Mouse (Mus musculus): Measurements from ENCODE around the gene Tead2. TPM values are rescaled to one million over a fixed set of nuclear protein-coding genes. Genes with fewer than 3 reads are reported as not detected.
A peak's percentile ranks its signal among the peaks of the same experiment; 100 is the strongest.

Tead2 gene
- 0.07 TPM in 1 of 2 replicates, not detected in the other for total RNA-seq (2015)
- not detected in 2 replicates for total RNA-seq (2017)

GRCm38 (mm10) chr7:45215673-45216441, at the start of gene Tead2:
TSS of gene Tead2 (plus strand) at chr7:45215753.
- ATAC-seq (ENCODE audit: poor library complexity, severe bottlenecking) = no peak

GRCm38 (mm10) chr7:45166950-45167401, 48.6 kb upstream of the Tead2 start:
- no peak for ATAC-seq (ENCODE audit: poor library complexity, severe bottlenecking)

GRCm38 (mm10) chr7:45167761-45168445, 47.6 kb upstream of the Tead2 start:
- ATAC-seq (ENCODE audit: poor library complexity, severe bottlenecking) = no peak

GRCm38 (mm10) chr7:45168656-45169055, 46.9 kb upstream of the Tead2 start:
- no peak for ATAC-seq (ENCODE audit: poor library complexity, severe bottlenecking)

GRCm38 (mm10) chr7:45169495-45169894, 46.1 kb upstream of the Tead2 start:
- no peak for ATAC-seq (ENCODE audit: poor library complexity, severe bottlenecking)

GRCm38 (mm10) chr7:45172974-45173373, 42.6 kb upstream of the Tead2 start:
- ATAC-seq (ENCODE audit: poor library complexity, severe bottlenecking) = peak; percentile 48

- 0 out of 2 replicates have a peak, but pooled peaks have one; percentile 31 for ATAC-seq (ENCODE audit: poor library complexity, severe bottlenecking)
These were observed 41.8 kb upstream of the Tead2 start for GRCm38 (mm10) chr7:45173772-45174171.

GRCm38 (mm10) chr7:45174567-45175280, 40.8 kb upstream of the Tead2 start:
- ATAC-seq (ENCODE audit: poor library complexity, severe bottlenecking) = 0 out of 2 replicates have a peak, but pooled peaks have one; percentile 4

GRCm38 (mm10) chr7:45175398-45175797, 40.2 kb upstream of the Tead2 start:
- no peak for ATAC-seq (ENCODE audit: poor library complexity, severe bottlenecking)

- ATAC-seq (ENCODE audit: poor library complexity, severe bottlenecking) = no peak
These were observed 39.6 kb upstream of the Tead2 start for GRCm38 (mm10) chr7:45175929-45176328.

- no peak for ATAC-seq (ENCODE audit: poor library complexity, severe bottlenecking)
These were observed 39.2 kb upstream of the Tead2 start for GRCm38 (mm10) chr7:45176356-45176755.

- no peak for ATAC-seq (ENCODE audit: poor library complexity, severe bottlenecking)
These were observed 37.0 kb upstream of the Tead2 start for GRCm38 (mm10) chr7:45178550-45178949.

- ATAC-seq (ENCODE audit: poor library complexity, severe bottlenecking) = no peak
These were observed 36.1 kb upstream of the Tead2 start, which contains the start of gene Gfy for GRCm38 (mm10) chr7:45179469-45179868. TSS of gene Gfy (minus strand) at chr7:45179569.

GRCm38 (mm10) chr7:45180896-45181477, 34.6 kb upstream of the Tead2 start, which contains the start of gene Pth2:
TSS of gene Pth2 (plus strand) at chr7:45180995.
- no peak for ATAC-seq (ENCODE audit: poor library complexity, severe bottlenecking)

GRCm38 (mm10) chr7:45181540-45181939, 34.0 kb upstream of the Tead2 start:
- no peak for ATAC-seq (ENCODE audit: poor library complexity, severe bottlenecking)

- ATAC-seq (ENCODE audit: poor library complexity, severe bottlenecking) = peak; percentile 96
These were observed 33.4 kb upstream of the Tead2 start for GRCm38 (mm10) chr7:45182199-45182601.

- peak; percentile 17; the same call in 1 of the 2 replicates for ATAC-seq (ENCODE audit: poor library complexity, severe bottlenecking)
These were observed 32.9 kb upstream of the Tead2 start for GRCm38 (mm10) chr7:45182606-45183005.

- no peak for ATAC-seq (ENCODE audit: poor library complexity, severe bottlenecking)
These were observed 31.9 kb upstream of the Tead2 start for GRCm38 (mm10) chr7:45183672-45184071.

- ATAC-seq (ENCODE audit: poor library complexity, severe bottlenecking) = no peak
These were observed 29.6 kb upstream of the Tead2 start for GRCm38 (mm10) chr7:45185921-45186320.

GRCm38 (mm10) chr7:45189600-45189999, 26.0 kb upstream of the Tead2 start:
- ATAC-seq (ENCODE audit: poor library complexity, severe bottlenecking) = no peak

GRCm38 (mm10) chr7:45190186-45190585, 25.4 kb upstream of the Tead2 start:
- no peak for ATAC-seq (ENCODE audit: poor library complexity, severe bottlenecking)

All from megakaryocyte, adult 5-6 weeks (primary cell).